Mouse (Mus musculus) bone marrow macrophage, adult 2 months (primary cell): ENCODE measurements around the gene Cblb. TPM values are rescaled to one million over a fixed set of nuclear protein-coding genes. Genes with fewer than 3 reads are reported as not detected.

ENCODE experiments used
- H3K27ac ChIP-seq: 2 replicates; pipeline ENCODE4 v1.5.1; 2012; ENCODE audit warnings: low read depth, low read length; ENCODE audit not compliant: insufficient read depth
- H3K4me1 ChIP-seq: 2 replicates; pipeline ENCODE4 v1.6.1; 2012; ENCODE audit warnings: low read length; ENCODE audit not compliant: control insufficient read depth, insufficient read depth
- H3K4me3 ChIP-seq: 2 replicates; pipeline ENCODE4 v1.5.1; 2012; ENCODE audit warnings: mild to moderate bottlenecking, low read length, moderate library complexity; ENCODE audit not compliant: insufficient read depth
- CTCF ChIP-seq: IDR thresholded peaks from 2 replicates; pipeline ENCODE4 v1.5.1; 2012; ENCODE audit warnings: low read depth, mild to moderate bottlenecking, low read length, moderate library complexity
- POLR2A ChIP-seq: IDR thresholded peaks from 2 replicates; pipeline ENCODE4 v1.6.1; 2012; ENCODE audit warnings: mild to moderate bottlenecking, low read depth, low read length, borderline replicate concordance
- polyA plus RNA-seq: library from polyadenylated mRNA; stranded (reverse); fragments of >200 nt; gene quantifications from 2 replicates; pipeline ENCODE4 v1.2.4, GENCODE M21; 2012; ENCODE audit not compliant: missing spikeins, insufficient read depth, insufficient read length

Gene Cblb
- polyA plus RNA-seq, 1 experiment = 13.6 TPM

- H3K4me1 ChIP-seq = peaks cover 6% of the 10 kb centered on the region
- no peak overlapping the region for H3K27ac ChIP-seq
- no peak for TF ChIP-seq CTCF
- TF ChIP-seq POLR2A = no peak
- H3K4me3 ChIP-seq = no peak overlapping the region
Observed at GRCm38 (mm10) chr16:52081756-52082155, 50.7 kb downstream of the Cblb start.

GRCm38 (mm10) chr16:52086793-52087450, 55.9 kb downstream of the Cblb start:
- Histone ChIP-seq H3K4me3 (no peak overlapping the region), H3K4me1 (peaks cover 18% of the 10 kb centered on the region), H3K27ac (no peak overlapping the region)
- TF ChIP-seq POLR2A (no peak), CTCF (no peak)

GRCm38 (mm10) chr16:52089354-52089753, 58.3 kb downstream of the Cblb start:
- no peak for TF ChIP-seq CTCF
- TF ChIP-seq POLR2A = no peak
- no peak overlapping the region for H3K4me3 ChIP-seq
- no peak overlapping the region for H3K27ac ChIP-seq
- peaks cover 22% of the 10 kb centered on the region for H3K4me1 ChIP-seq

GRCm38 (mm10) chr16:52090899-52091298, 59.9 kb downstream of the Cblb start:
- peaks cover 32% of the 10 kb centered on the region for H3K4me1 ChIP-seq
- TF ChIP-seq POLR2A = no peak
- no peak for TF ChIP-seq CTCF
- no peak overlapping the region for H3K4me3 ChIP-seq
- no peak overlapping the region for H3K27ac ChIP-seq

GRCm38 (mm10) chr16:52093325-52094253, 62.6 kb downstream of the Cblb start:
- Histone ChIP-seq H3K4me3 (no peak overlapping the region), H3K4me1 (peaks cover 30% of the 10 kb centered on the region), H3K27ac (no peak overlapping the region)
- TF ChIP-seq POLR2A (no peak), CTCF (no peak)

- H3K27ac ChIP-seq = no peak overlapping the region
- H3K4me3 ChIP-seq = no peak overlapping the region
- TF ChIP-seq CTCF (no peak), POLR2A (no peak)
- peaks cover 25% of the 10 kb centered on the region for H3K4me1 ChIP-seq
Observed at GRCm38 (mm10) chr16:52094735-52095459, 63.9 kb downstream of the Cblb start.

GRCm38 (mm10) chr16:52095643-52096042, 64.6 kb downstream of the Cblb start:
- H3K27ac ChIP-seq = no peak overlapping the region
- H3K4me3 ChIP-seq = no peak overlapping the region
- no peak for TF ChIP-seq CTCF
- TF ChIP-seq POLR2A = no peak
- peaks cover 19% of the 10 kb centered on the region for H3K4me1 ChIP-seq

- no peak overlapping the region for H3K4me3 ChIP-seq
- TF ChIP-seq POLR2A (no peak), CTCF (no peak)
- no peaks in the 10 kb centered on the region for H3K4me1 ChIP-seq
- no peak overlapping the region for H3K27ac ChIP-seq
Observed at GRCm38 (mm10) chr16:52100466-52100865, 69.4 kb downstream of the Cblb start.

- H3K4me3 ChIP-seq = no peak overlapping the region
- TF ChIP-seq CTCF (no peak), POLR2A (no peak)
- no peak overlapping the region for H3K27ac ChIP-seq
- H3K4me1 ChIP-seq = no peaks in the 10 kb centered on the region
Observed at GRCm38 (mm10) chr16:52104608-52105007, 73.6 kb downstream of the Cblb start.

GRCm38 (mm10) chr16:52107836-52108235, 76.8 kb downstream of the Cblb start:
- no peak overlapping the region for H3K4me3 ChIP-seq
- H3K27ac ChIP-seq = no peak overlapping the region
- H3K4me1 ChIP-seq = no peaks in the 10 kb centered on the region
- TF ChIP-seq POLR2A (no peak), CTCF (no peak)
